Mouse (Mus musculus): Measurements from ENCODE around the gene Rsu1. TPM values are rescaled to one million over a fixed set of nuclear protein-coding genes. Genes with fewer than 3 reads are reported as not detected.
A peak's percentile ranks its signal among the peaks of the same experiment; 100 is the strongest.

Rsu1 gene
- polyA plus RNA-seq, 1 experiment: 67.7 TPM

DNA sequence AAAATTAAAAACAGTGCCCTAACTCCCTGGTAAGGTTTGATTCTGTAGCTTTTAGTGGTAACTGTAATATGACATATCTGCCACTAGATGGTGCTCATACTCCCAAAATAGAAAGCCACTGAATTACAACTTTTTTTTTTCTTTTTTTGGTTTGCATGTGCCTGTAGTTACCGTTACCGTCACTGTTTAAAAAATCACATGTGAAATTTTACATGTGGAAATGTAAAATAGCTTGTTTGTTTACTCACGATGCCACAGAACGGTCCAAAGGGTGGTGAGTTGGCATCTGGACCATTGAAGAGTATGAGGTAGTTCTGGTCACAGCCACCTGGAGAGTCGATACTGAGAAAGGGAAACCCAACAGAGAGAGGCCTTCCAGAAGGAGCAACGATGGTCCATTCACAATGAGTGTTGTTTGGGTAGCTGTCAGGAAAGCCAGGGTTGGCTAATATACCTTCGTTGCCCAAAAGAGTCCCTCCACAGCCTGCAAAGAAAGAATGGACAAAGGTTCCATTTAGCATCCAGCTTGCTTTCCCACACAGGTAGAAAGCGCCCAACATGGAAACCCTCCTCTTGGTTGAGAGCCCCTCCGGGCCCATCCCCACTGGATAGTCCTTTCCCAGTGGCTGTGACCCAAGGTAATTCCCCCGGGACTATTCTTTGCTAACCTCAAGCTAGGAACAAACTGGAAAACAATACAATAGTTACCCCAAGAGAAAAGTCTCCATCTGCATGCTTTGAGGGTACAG lies 7.1 kb upstream of the Rsu1 start:
- H3K4me3 ChIP-seq (ENCODE audit: low read depth, low read length): no peak overlapping the region
- TF ChIP-seq CTCF (IDR thresholded peaks at IDR 0.05; ENCODE audit: low read depth, low read length) (peak; percentile 22), POLR2A (IDR thresholded peaks at IDR 0.05; ENCODE audit: insufficient read depth, low read length) (no peak)
- H3K27me3 ChIP-seq (ENCODE audit: control insufficient read depth, insufficient read depth, low read length, poor library complexity, severe bottlenecking): no peaks in the 10 kb centered on the region
- no peak overlapping the region for H3K27ac ChIP-seq (ENCODE audit: insufficient read depth, low read length)
- H3K9ac ChIP-seq (ENCODE audit: low read depth, poor library complexity, severe bottlenecking): no peak overlapping the region
- no peaks in the 10 kb centered on the region for H3K9me3 ChIP-seq (replicated peaks; ENCODE audit: control insufficient read depth, insufficient read depth, low read length, poor library complexity, severe bottlenecking)
- H3K36me3 ChIP-seq (ENCODE audit: control insufficient read depth, insufficient read depth, low read length, poor library complexity, severe bottlenecking): no peaks in the 10 kb centered on the region
- no peaks in the 10 kb centered on the region for H3K4me1 ChIP-seq (ENCODE audit: control insufficient read depth, insufficient read depth, low read length)

DNA sequence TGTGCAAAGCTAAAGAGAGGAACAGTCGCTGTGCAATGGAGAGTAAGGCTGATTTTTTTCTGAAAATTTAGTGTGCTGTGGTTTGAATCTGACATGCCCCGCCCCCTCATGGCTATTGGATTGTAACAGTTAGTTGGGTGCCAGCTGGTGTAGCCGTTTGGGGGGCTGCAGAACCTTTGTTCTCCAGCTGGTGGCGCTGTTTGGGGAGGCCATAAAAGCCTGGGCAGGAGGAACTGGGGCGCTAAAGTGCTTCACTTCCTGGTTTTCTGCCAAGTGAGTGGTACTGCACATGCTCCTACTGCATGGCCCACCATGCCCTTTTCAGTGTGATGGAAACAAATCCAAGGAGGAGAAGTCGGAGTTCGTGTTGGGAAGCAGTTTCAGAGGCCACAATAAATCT lies 4.7 kb upstream of the Rsu1 start:
- H3K27ac ChIP-seq (ENCODE audit: insufficient read depth, low read length): no peak overlapping the region
- TF ChIP-seq POLR2A (IDR thresholded peaks at IDR 0.05; ENCODE audit: insufficient read depth, low read length) (no peak), EP300 (IDR thresholded peaks at IDR 0.05; ENCODE audit: insufficient read depth, low read depth, low read length) (no peak), CTCF (IDR thresholded peaks at IDR 0.05; ENCODE audit: low read depth, low read length) (peak; percentile 71)
- no peaks in the 10 kb centered on the region for H3K9me3 ChIP-seq (replicated peaks; ENCODE audit: control insufficient read depth, insufficient read depth, low read length, poor library complexity, severe bottlenecking)
- no peaks in the 10 kb centered on the region for H3K27me3 ChIP-seq (ENCODE audit: control insufficient read depth, insufficient read depth, low read length, poor library complexity, severe bottlenecking)
- no peaks in the 10 kb centered on the region for H3K36me3 ChIP-seq (ENCODE audit: control insufficient read depth, insufficient read depth, low read length, poor library complexity, severe bottlenecking)
- no peaks in the 10 kb centered on the region for H3K4me1 ChIP-seq (ENCODE audit: control insufficient read depth, insufficient read depth, low read length)
- H3K9ac ChIP-seq (ENCODE audit: low read depth, poor library complexity, severe bottlenecking): no peak overlapping the region
- H3K4me3 ChIP-seq (ENCODE audit: low read depth, low read length): peak overlapping the region; percentile 14; the same call in 1 of the 2 replicates

DNA sequence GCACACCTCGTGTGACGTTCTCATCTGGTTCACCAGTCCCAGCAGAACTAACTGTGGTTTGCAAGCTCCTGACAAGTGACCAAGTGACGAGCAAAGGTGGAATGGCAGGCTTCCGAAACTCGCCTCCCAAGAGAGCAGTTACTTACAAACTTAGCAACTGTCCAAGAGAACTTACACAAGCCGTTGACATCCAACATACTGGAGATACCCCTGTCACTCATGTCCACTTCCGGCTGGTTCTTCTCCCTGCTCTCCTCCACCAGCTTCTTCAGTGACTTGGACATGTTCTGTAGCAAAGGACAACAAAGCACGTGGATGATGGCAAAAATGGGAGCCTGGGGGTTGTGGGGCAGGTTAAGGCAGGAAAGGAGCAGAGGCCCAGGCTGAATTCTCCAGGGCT lies 479 bp downstream of the Rsu1 start:
- TF ChIP-seq POLR2A (IDR thresholded peaks at IDR 0.05; ENCODE audit: insufficient read depth, low read length): no peak
- TF ChIP-seq EP300 (IDR thresholded peaks at IDR 0.05; ENCODE audit: insufficient read depth, low read depth, low read length): no peak
- no peak for TF ChIP-seq CTCF (IDR thresholded peaks at IDR 0.05; ENCODE audit: low read depth, low read length)

DNA sequence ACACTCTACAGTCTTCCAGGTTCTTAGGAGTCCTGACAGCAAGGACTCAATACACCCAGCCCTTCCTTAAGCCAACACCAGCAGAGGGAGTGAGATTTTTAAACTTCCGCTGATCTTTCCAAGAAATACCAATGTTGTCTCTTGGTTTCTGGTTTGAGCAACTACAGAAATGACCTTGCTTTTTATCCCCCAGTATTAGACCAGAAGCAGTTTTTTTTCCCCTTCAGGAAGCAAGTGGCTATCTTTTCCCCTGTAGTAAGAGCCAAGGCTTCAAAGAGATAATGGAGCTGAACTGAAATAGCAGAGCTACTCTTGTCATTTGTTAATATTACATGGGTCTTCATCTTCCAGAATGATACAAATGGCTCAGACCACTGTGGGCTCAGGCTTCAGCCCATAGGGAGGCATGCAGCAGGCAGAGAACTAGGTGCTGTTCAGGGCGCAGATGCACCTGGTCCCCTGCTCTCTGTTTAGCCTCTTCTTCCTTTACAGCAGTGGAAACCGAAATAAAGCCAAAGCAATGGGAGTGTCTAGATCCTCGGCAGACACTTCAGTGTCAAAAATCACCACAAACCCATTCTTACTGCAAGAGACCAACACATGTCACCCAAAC lies 2.4 kb downstream of the Rsu1 start:
- H3K36me3 ChIP-seq (ENCODE audit: control insufficient read depth, insufficient read depth, low read length, poor library complexity, severe bottlenecking): no peaks in the 10 kb centered on the region
- no peak overlapping the region for H3K27ac ChIP-seq (ENCODE audit: insufficient read depth, low read length)
- no peak overlapping the region for H3K9ac ChIP-seq (ENCODE audit: low read depth, poor library complexity, severe bottlenecking)
- H3K9me3 ChIP-seq (replicated peaks; ENCODE audit: control insufficient read depth, insufficient read depth, low read length, poor library complexity, severe bottlenecking): no peaks in the 10 kb centered on the region
- TF ChIP-seq CTCF (IDR thresholded peaks at IDR 0.05; ENCODE audit: low read depth, low read length) (no peak), EP300 (IDR thresholded peaks at IDR 0.05; ENCODE audit: insufficient read depth, low read depth, low read length) (no peak), POLR2A (IDR thresholded peaks at IDR 0.05; ENCODE audit: insufficient read depth, low read length) (no peak)
- no peaks in the 10 kb centered on the region for H3K4me1 ChIP-seq (ENCODE audit: control insufficient read depth, insufficient read depth, low read length)
- H3K27me3 ChIP-seq (ENCODE audit: control insufficient read depth, insufficient read depth, low read length, poor library complexity, severe bottlenecking): no peaks in the 10 kb centered on the region
- no peak overlapping the region for H3K4me3 ChIP-seq (ENCODE audit: low read depth, low read length)

More for the DNA sequence above, 479 bp downstream of the Rsu1 start:
- no peak overlapping the region for H3K27ac ChIP-seq (ENCODE audit: insufficient read depth, low read length)
- H3K4me1 ChIP-seq (ENCODE audit: control insufficient read depth, insufficient read depth, low read length): no peaks in the 10 kb centered on the region
- no peaks in the 10 kb centered on the region for H3K9me3 ChIP-seq (replicated peaks; ENCODE audit: control insufficient read depth, insufficient read depth, low read length, poor library complexity, severe bottlenecking)
- no peaks in the 10 kb centered on the region for H3K36me3 ChIP-seq (ENCODE audit: control insufficient read depth, insufficient read depth, low read length, poor library complexity, severe bottlenecking)
- peak overlapping the region; percentile 35 for H3K9ac ChIP-seq (ENCODE audit: low read depth, poor library complexity, severe bottlenecking)
- H3K27me3 ChIP-seq (ENCODE audit: control insufficient read depth, insufficient read depth, low read length, poor library complexity, severe bottlenecking): no peaks in the 10 kb centered on the region
- peak overlapping the region; percentile 75 for H3K4me3 ChIP-seq (ENCODE audit: low read depth, low read length)

DNA sequence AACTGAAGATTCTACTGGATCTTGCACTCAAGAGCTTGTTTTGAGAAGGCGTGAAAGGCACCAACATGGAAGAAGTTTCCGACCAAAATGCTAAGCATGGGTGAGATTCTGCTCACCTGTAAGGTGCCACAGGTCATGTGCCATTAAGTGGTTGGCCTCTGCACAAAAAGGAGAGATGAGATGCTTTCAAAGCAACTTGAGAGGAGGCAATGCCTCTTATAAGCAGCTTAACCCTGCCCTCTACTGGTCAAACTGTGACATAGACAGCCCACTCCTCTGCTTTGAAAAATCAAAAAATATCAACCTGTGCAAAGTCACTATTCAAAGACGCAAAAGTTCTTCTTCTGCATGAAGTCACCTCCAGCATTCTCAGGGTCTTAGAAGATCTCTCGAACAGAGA lies 6.3 kb downstream of the Rsu1 start:
- no peaks in the 10 kb centered on the region for H3K9me3 ChIP-seq (replicated peaks; ENCODE audit: control insufficient read depth, insufficient read depth, low read length, poor library complexity, severe bottlenecking)
- H3K4me1 ChIP-seq (ENCODE audit: control insufficient read depth, insufficient read depth, low read length): no peaks in the 10 kb centered on the region
- TF ChIP-seq CTCF (IDR thresholded peaks at IDR 0.05; ENCODE audit: low read depth, low read length) (peak; percentile 35), POLR2A (IDR thresholded peaks at IDR 0.05; ENCODE audit: insufficient read depth, low read length) (no peak)
- no peaks in the 10 kb centered on the region for H3K27me3 ChIP-seq (ENCODE audit: control insufficient read depth, insufficient read depth, low read length, poor library complexity, severe bottlenecking)
- H3K36me3 ChIP-seq (ENCODE audit: control insufficient read depth, insufficient read depth, low read length, poor library complexity, severe bottlenecking): no peaks in the 10 kb centered on the region
- no peak overlapping the region for H3K9ac ChIP-seq (ENCODE audit: low read depth, poor library complexity, severe bottlenecking)
- H3K4me3 ChIP-seq (ENCODE audit: low read depth, low read length): no peak overlapping the region
- no peak overlapping the region for H3K27ac ChIP-seq (ENCODE audit: insufficient read depth, low read length)

GRCm38 (mm10) chr2:13263150-13263549 lies 8.1 kb downstream of the Rsu1 start:
- no peaks in the 10 kb centered on the region for H3K9me3 ChIP-seq (replicated peaks; ENCODE audit: control insufficient read depth, insufficient read depth, low read length, poor library complexity, severe bottlenecking)
- H3K4me3 ChIP-seq (ENCODE audit: low read depth, low read length): no peak overlapping the region
- H3K27me3 ChIP-seq (ENCODE audit: control insufficient read depth, insufficient read depth, low read length, poor library complexity, severe bottlenecking): no peaks in the 10 kb centered on the region
- no peak overlapping the region for H3K9ac ChIP-seq (ENCODE audit: low read depth, poor library complexity, severe bottlenecking)
- H3K27ac ChIP-seq (ENCODE audit: insufficient read depth, low read length): no peak overlapping the region
- no peaks in the 10 kb centered on the region for H3K36me3 ChIP-seq (ENCODE audit: control insufficient read depth, insufficient read depth, low read length, poor library complexity, severe bottlenecking)
- TF ChIP-seq POLR2A (IDR thresholded peaks at IDR 0.05; ENCODE audit: insufficient read depth, low read length): no peak
- no peak for TF ChIP-seq CTCF (IDR thresholded peaks at IDR 0.05; ENCODE audit: low read depth, low read length)
- no peak for TF ChIP-seq EP300 (IDR thresholded peaks at IDR 0.05; ENCODE audit: insufficient read depth, low read depth, low read length)
- H3K4me1 ChIP-seq (ENCODE audit: control insufficient read depth, insufficient read depth, low read length): peaks cover 2% of the 10 kb centered on the region

All from ES-Bruce4 (cell line).